Mouse (Mus musculus): ENCODE measurements around the gene Aqp7. TPM values are rescaled to one million over a fixed set of nuclear protein-coding genes. Genes with fewer than 3 reads are reported as not detected.

Gene Aqp7
- polyA plus RNA-seq, 1 experiment from 2014 or later, result 4.4 TPM

GRCm38 (mm10) chr4:40997916-40998315 is 50.0 kb downstream of the Aqp7 start:
- Histone ChIP-seq H3K36me3 (ENCODE audit: insufficient read depth, low read length) (peaks cover 86% of the 10 kb centered on the region), H3K27ac (no peak overlapping the region), H3K4me3 (replicated peaks; ENCODE audit: low read depth, low read length) (no peak overlapping the region), H3K27me3 (ENCODE audit: insufficient read depth, low read length) (no peaks in the 10 kb centered on the region), H3K4me2 (ENCODE audit: low read length) (no peak overlapping the region), H3K9me3 (replicated peaks; ENCODE audit: low read length) (no peaks in the 10 kb centered on the region), H3K4me1 (replicated peaks; ENCODE audit: insufficient read depth, low read length) (no peaks in the 10 kb centered on the region), H3K9ac (ENCODE audit: low read depth, low read length) (no peak overlapping the region)
- no peak for TF ChIP-seq CTCF (IDR thresholded peaks at IDR 0.05; ENCODE audit: low read depth)
- DNase-seq (ENCODE audit: low spot score), result no peak
- no peak for ATAC-seq (replicated peaks; ENCODE audit: low FRiP score, low read depth)
- WGBS, result 85% methylated on average over 4 of the region's 4 CpGs

- no peak overlapping the region for H3K27ac ChIP-seq
- DNase-seq (ENCODE audit: low spot score) (no peak), ATAC-seq (replicated peaks; ENCODE audit: low FRiP score, low read depth) (no peak)
- no peaks in the 10 kb centered on the region for H3K9me3 ChIP-seq (replicated peaks; ENCODE audit: low read length)
- H3K9ac ChIP-seq (ENCODE audit: low read depth, low read length), result no peak overlapping the region
- no peak for TF ChIP-seq CTCF (IDR thresholded peaks at IDR 0.05; ENCODE audit: low read depth)
- H3K27me3 ChIP-seq (ENCODE audit: insufficient read depth, low read length), result no peaks in the 10 kb centered on the region
- H3K4me2 ChIP-seq (ENCODE audit: low read length), result no peak overlapping the region
- H3K36me3 ChIP-seq (ENCODE audit: insufficient read depth, low read length), result peaks cover 86% of the 10 kb centered on the region
- no peaks in the 10 kb centered on the region for H3K4me1 ChIP-seq (replicated peaks; ENCODE audit: insufficient read depth, low read length)
- no peak overlapping the region for H3K4me3 ChIP-seq (replicated peaks; ENCODE audit: low read depth, low read length)
- 98% methylated on average over 6 of the region's 6 CpGs for WGBS
Observed at GRCm38 (mm10) chr4:40996302-40996701, 51.6 kb downstream of the Aqp7 start.

GRCm38 (mm10) chr4:40989633-40990032 is 58.3 kb downstream of the Aqp7 start:
- Histone ChIP-seq H3K27ac (no peak overlapping the region), H3K36me3 (ENCODE audit: insufficient read depth, low read length) (peaks cover 79% of the 10 kb centered on the region), H3K4me1 (replicated peaks; ENCODE audit: insufficient read depth, low read length) (no peaks in the 10 kb centered on the region), H3K27me3 (ENCODE audit: insufficient read depth, low read length) (no peaks in the 10 kb centered on the region), H3K4me3 (replicated peaks; ENCODE audit: low read depth, low read length) (no peak overlapping the region), H3K9ac (ENCODE audit: low read depth, low read length) (no peak overlapping the region), H3K4me2 (ENCODE audit: low read length) (no peak overlapping the region), H3K9me3 (replicated peaks; ENCODE audit: low read length) (no peaks in the 10 kb centered on the region)
- DNase-seq (ENCODE audit: low spot score), result no peak
- TF ChIP-seq CTCF (IDR thresholded peaks at IDR 0.05; ENCODE audit: low read depth), result no peak
- ATAC-seq (replicated peaks; ENCODE audit: low FRiP score, low read depth), result no peak
- 91% methylated on average over 6 of the region's 6 CpGs for WGBS

- WGBS, result 71% methylated on average over 1 of the region's 1 CpGs
- no peak for DNase-seq (ENCODE audit: low spot score)
- Histone ChIP-seq H3K36me3 (ENCODE audit: insufficient read depth, low read length) (peaks cover 46% of the 10 kb centered on the region), H3K27me3 (ENCODE audit: insufficient read depth, low read length) (no peaks in the 10 kb centered on the region), H3K9ac (ENCODE audit: low read depth, low read length) (no peak overlapping the region), H3K4me2 (ENCODE audit: low read length) (no peak overlapping the region), H3K4me1 (replicated peaks; ENCODE audit: insufficient read depth, low read length) (no peaks in the 10 kb centered on the region), H3K4me3 (replicated peaks; ENCODE audit: low read depth, low read length) (no peak overlapping the region), H3K27ac (no peak overlapping the region), H3K9me3 (replicated peaks; ENCODE audit: low read length) (no peaks in the 10 kb centered on the region)
- TF ChIP-seq CTCF (IDR thresholded peaks at IDR 0.05; ENCODE audit: low read depth), result no peak
- no peak for ATAC-seq (replicated peaks; ENCODE audit: low FRiP score, low read depth)
Observed at GRCm38 (mm10) chr4:40983686-40984085, 64.3 kb downstream of the Aqp7 start.

Small RNAs within 50 kb of the gene (microRNA-seq; reads per million reads assigned to microRNA genes)
- gene Mir3094, result 1.8 reads per million

Other genes starting within 250 kb of the Aqp7 start
- 35.9 and 38.9 TPM in 2 replicates for gene B4galt1, start 194.1 kb downstream of the Aqp7 start, polyA plus RNA-seq (2015; fragmentation: Nextera tagmentation; extraction: Ambion mirVana)
- gene Spink4, start 128.1 kb downstream of the Aqp7 start, polyA plus RNA-seq (2015; fragmentation: Nextera tagmentation; extraction: Ambion mirVana), result 0.41 and 1.0 TPM in 2 replicates
- 284 and 295 TPM in 2 replicates for gene Bag1, start 99.8 kb downstream of the Aqp7 start, polyA plus RNA-seq (2015; fragmentation: Nextera tagmentation; extraction: Ambion mirVana)
- gene Chmp5, start 99.7 kb downstream of the Aqp7 start, polyA plus RNA-seq (2015; fragmentation: Nextera tagmentation; extraction: Ambion mirVana), result 160 and 164 TPM in 2 replicates
- gene Nfx1, start 77.2 kb downstream of the Aqp7 start, polyA plus RNA-seq (2015; fragmentation: Nextera tagmentation; extraction: Ambion mirVana), result 55.1 and 56.5 TPM in 2 replicates
- 87.4 and 102 TPM in 2 replicates for gene Aqp3, start 50.0 kb upstream of the Aqp7 start, polyA plus RNA-seq (2015; fragmentation: Nextera tagmentation; extraction: Ambion mirVana)
- gene Nol6, start 76.3 kb upstream of the Aqp7 start, polyA plus RNA-seq (2015; fragmentation: Nextera tagmentation; extraction: Ambion mirVana), result 18.1 and 19.5 TPM in 2 replicates
- gene Ube2r2, start 87.6 kb upstream of the Aqp7 start, polyA plus RNA-seq (2015; fragmentation: Nextera tagmentation; extraction: Ambion mirVana), result 87.7 and 93.9 TPM in 2 replicates
- gene Ubap2, start 227.0 kb upstream of the Aqp7 start, polyA plus RNA-seq (2015; fragmentation: Nextera tagmentation; extraction: Ambion mirVana), result 37.6 and 44.4 TPM in 2 replicates

Measured in kidney, postnatal 0 days (tissue).